Mouse (Mus musculus) ES-E14 (cell line): ENCODE data around the gene Cplx3. TPM values are rescaled to one million over a fixed set of nuclear protein-coding genes. Genes with fewer than 3 reads are reported as not detected.
A peak's percentile ranks its signal among the peaks of the same experiment; 100 is the strongest.

ENCODE experiments used
- DNase-seq: peaks from one replicate; pipeline ENCODE4 v3.0.0-alpha.2; 2013; ENCODE audit warnings: low read depth, low spot score
- H3K27ac ChIP-seq: 2 replicates; pipeline ENCODE4 v1.5.1; 2012; ENCODE audit warnings: low read depth, mild to moderate bottlenecking, low read length, moderate library complexity, mixed read lengths; ENCODE audit not compliant: poor library complexity, insufficient read depth, severe bottlenecking
- H3K36me3 ChIP-seq: 2 replicates; pipeline ENCODE4 v1.6.1; 2012; ENCODE audit warnings: mild to moderate bottlenecking, low read length, moderate library complexity, mixed read lengths; ENCODE audit not compliant: control insufficient read depth, poor library complexity, insufficient read depth, severe bottlenecking
- H3K4me1 ChIP-seq, 2 experiments: fragments of 150-350 bp in 1 of 2; sonication (generic) in 1 of 2; 2 replicates each; pipeline ENCODE4 v1.6.1; 2012; ENCODE audit warnings: low read length in 2 of 2, mild to moderate bottlenecking in 1 of 2, mixed read lengths in 1 of 2; ENCODE audit not compliant: control insufficient read depth in 2 of 2, insufficient read depth in 2 of 2, poor library complexity in 1 of 2
- H3K4me3 ChIP-seq, 2 experiments: fragments of 150-350 bp in 1 of 2; sonication (generic) in 1 of 2; 2 replicates each; pipeline ENCODE4 v1.5.1; 2012; ENCODE audit warnings: low read length in 2 of 2, low read depth in 1 of 2, mild to moderate bottlenecking in 1 of 2, mixed read lengths in 1 of 2; ENCODE audit not compliant: insufficient read depth in 1 of 2, poor library complexity in 1 of 2, severe bottlenecking in 1 of 2
- H3K9ac ChIP-seq: 2 replicates; pipeline ENCODE4 v1.6.1; 2012; ENCODE audit warnings: low read depth, mild to moderate bottlenecking, low read length, mixed read lengths; ENCODE audit not compliant: poor library complexity, insufficient read depth, severe bottlenecking
- H3K9me3 ChIP-seq: fragments of 150-350 bp; sonication (generic); 2 replicates; pipeline ENCODE4 v1.6.1; 2012; ENCODE audit warnings: low read depth, mild to moderate bottlenecking, low read length; ENCODE audit not compliant: control insufficient read depth, insufficient read depth
- CHD2 ChIP-seq: IDR thresholded peaks from 2 replicates; pipeline ENCODE4 v1.6.1; 2014; ENCODE audit warnings: mild to moderate bottlenecking, low read depth, low read length, inconsistent platforms
- HCFC1 ChIP-seq: IDR thresholded peaks from 2 replicates; pipeline ENCODE4 v1.6.1; 2012; ENCODE audit warnings: low read length, inconsistent platforms, borderline replicate concordance; ENCODE audit not compliant: insufficient read depth
- MAFK ChIP-seq: IDR thresholded peaks from 2 replicates; pipeline ENCODE4 v1.6.1; 2014; ENCODE audit warnings: mild to moderate bottlenecking, low read depth, low read length, inconsistent platforms; ENCODE audit not compliant: insufficient read depth
- ZC3H11A ChIP-seq: IDR thresholded peaks from 2 replicates; pipeline ENCODE4 v1.6.1; 2012; ENCODE audit warnings: low read depth, mild to moderate bottlenecking, inconsistent platforms, low read length, borderline replicate concordance
- ZNF384 ChIP-seq: IDR thresholded peaks from 2 replicates; pipeline ENCODE4 v1.6.1; 2012; ENCODE audit warnings: low read depth, low read length, inconsistent platforms
- in situ Hi-C, 2 experiments: fragments of 600-800 bp; cut with MboI; formaldehyde crosslinking; loops; one replicate each; pipeline ENCODE4 v1.15.1; 2025; ENCODE audit warnings: low sequenced_read_pairs in 2 of 2, inconsistent platforms in 1 of 2; ENCODE audit not compliant: unreplicated experiment in 2 of 2
- total RNA-seq: library from RNA; depleted of rRNA; stranded (reverse); fragments of 300-350 nt; gene quantifications from 2 replicates; pipeline ENCODE4 v1.2.3, GENCODE M21; 2012

Gene Cplx3
- total RNA-seq, 1 experiment, result not detected

DNA sequence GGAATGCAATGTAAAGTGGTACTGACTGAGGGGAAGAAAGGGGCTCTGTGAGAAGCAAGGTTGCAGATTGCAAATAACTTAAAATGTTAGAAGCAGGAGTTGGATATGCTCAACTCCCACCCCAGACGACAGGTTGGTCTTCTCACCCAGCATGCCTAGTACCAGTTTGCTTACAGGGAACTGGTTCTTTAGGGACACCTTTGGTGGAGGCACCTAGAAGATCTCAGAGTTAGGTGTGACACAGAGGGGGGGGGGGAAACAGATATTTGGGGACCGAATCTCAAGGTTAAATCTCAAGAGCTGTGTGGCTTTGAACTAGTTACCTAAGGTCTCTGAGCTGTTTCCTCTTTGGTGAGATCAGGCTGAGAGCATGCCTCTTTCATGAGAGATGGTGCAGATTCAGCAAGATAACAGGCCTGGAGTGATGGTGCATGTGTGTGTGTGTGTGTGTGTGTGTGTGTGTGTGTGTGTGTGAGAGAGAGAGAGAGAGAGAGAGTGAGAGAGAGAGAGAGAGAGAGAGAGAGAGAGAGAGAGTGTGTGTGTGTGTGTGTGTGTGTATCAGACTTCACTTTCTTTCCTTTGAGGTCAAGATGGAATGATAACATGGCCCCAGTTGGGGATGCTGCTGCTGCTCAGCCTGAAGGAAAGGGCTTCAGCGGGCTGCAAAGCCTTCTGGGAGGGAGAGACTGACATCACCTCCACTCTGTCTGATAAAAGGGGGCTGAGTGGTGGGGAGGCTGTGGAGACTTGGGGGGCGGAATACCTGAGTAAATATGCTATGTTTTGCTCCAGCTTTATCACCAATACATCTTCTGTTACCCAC is 41.4 kb upstream of the Cplx3 start:
- H3K36me3 ChIP-seq, result peaks cover 5% of the 10 kb centered on the region; the same call in 1 of the 2 replicates
- no peaks in the 10 kb centered on the region for H3K9me3 ChIP-seq
- H3K27ac ChIP-seq, result no peak overlapping the region
- peaks cover 4 to 22% of the 10 kb centered on the region in 2 experiments; a peak in 2 of 4 replicates for H3K4me1 ChIP-seq
- H3K9ac ChIP-seq, result no peak overlapping the region
- DNase-seq, result no peak
- no peak overlapping the region for H3K4me3 ChIP-seq
- in situ Hi-C loops, result no loop called here
- TF ChIP-seq ZNF384 (no peak), MAFK (no peak), CHD2 (no peak), HCFC1 (no peak), ZC3H11A (no peak)

GRCm38 (mm10) chr9:57646551-57647103 is 40.5 kb upstream of the Cplx3 start:
- no peak overlapping the region for H3K4me3 ChIP-seq
- TF ChIP-seq MAFK, result no peak
- TF ChIP-seq HCFC1, result no peak
- no peak for TF ChIP-seq ZC3H11A
- TF ChIP-seq CHD2, result no peak
- TF ChIP-seq ZNF384, result no peak
- peaks cover 5% of the 10 kb centered on the region; the same call in 1 of the 2 replicates for H3K36me3 ChIP-seq
- H3K4me1 ChIP-seq, result peaks cover 4 to 25% of the 10 kb centered on the region in 2 experiments; a peak in 2 of 4 replicates
- no peak overlapping the region for H3K27ac ChIP-seq
- no peak overlapping the region for H3K9ac ChIP-seq
- in situ Hi-C loops, result no loop called here
- DNase-seq, result no peak
- H3K9me3 ChIP-seq, result no peaks in the 10 kb centered on the region

DNA sequence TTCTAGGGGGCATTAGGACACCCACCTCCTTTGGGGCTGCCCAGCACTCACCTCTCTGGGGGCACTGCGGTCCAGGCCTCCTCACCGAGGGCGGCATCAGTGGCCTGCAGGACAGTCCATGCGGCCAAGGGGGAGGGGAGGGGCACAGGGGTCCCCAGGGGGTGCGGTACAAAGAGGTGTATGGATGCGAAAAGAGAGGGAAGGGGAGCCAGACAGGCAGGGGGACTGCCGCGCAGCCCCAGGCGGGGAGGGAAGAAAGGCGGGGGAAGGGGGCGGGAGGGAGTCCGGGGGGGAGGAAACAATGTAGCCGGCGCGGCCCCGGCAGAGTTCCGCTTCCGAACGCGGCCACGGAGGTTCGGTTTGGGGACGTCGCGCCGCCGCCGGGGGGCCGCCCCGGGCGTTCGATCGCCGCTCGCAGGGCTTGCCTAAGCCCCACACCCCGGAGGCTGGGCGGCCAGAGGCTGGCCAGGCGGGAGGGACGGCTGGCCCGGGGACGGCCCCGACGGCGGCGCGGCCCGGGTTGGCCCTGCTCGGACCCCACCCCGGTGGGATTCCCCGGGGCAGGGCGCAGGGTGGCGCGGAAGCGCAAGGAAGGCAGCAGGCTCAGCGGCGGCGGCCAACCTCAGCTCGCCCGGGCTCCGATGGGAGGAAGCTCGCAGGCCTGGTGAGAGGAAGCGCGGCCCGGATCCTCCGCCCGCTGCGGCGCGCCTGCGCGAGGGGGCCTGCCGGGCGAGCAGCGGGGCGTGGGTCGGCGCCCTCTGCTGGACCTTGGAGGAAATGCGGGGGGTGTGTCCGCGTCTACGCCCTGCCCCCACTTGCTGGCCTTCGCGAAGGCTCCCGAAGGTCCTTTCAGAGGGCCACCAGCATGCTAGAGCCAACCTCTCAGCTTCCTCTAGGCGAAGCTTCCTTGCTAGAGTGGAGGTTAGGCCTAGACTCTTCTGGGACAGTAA is 39.1 kb upstream of the Cplx3 start:
- H3K9ac ChIP-seq, result peak overlapping the region; percentile 99
- H3K9me3 ChIP-seq, result no peaks in the 10 kb centered on the region
- TF ChIP-seq ZC3H11A, result no peak
- no peak for TF ChIP-seq ZNF384
- TF ChIP-seq MAFK, result no peak
- TF ChIP-seq CHD2, result no peak
- no peak for TF ChIP-seq HCFC1
- DNase-seq, result peak; percentile 67
- in situ Hi-C loops, result no loop called here
- H3K36me3 ChIP-seq, result peaks cover 5% of the 10 kb centered on the region; the same call in 1 of the 2 replicates
- H3K4me3 ChIP-seq, result peak overlapping the region; percentile 81 to 97
- peaks cover 2 to 27% of the 10 kb centered on the region in 2 experiments; a peak in 2 of 4 replicates for H3K4me1 ChIP-seq
- H3K27ac ChIP-seq, result peak overlapping the region; percentile 60; the same call in 1 of the 2 replicates

GRCm38 (mm10) chr9:57644442-57644943 is 38.4 kb upstream of the Cplx3 start:
- no peak for TF ChIP-seq ZNF384
- no peak for TF ChIP-seq HCFC1
- TF ChIP-seq MAFK, result no peak
- TF ChIP-seq CHD2, result no peak
- no peak for TF ChIP-seq ZC3H11A
- Histone ChIP-seq H3K9ac (peak overlapping the region; percentile 99), H3K4me3 (peak overlapping the region; percentile 81 to 97), H3K9me3 (no peaks in the 10 kb centered on the region), H3K36me3 (peaks cover 5% of the 10 kb centered on the region; the same call in 1 of the 2 replicates), H3K27ac (no peak overlapping the region), H3K4me1 (peaks cover 2 to 28% of the 10 kb centered on the region in 2 experiments; a peak in 2 of 4 replicates)
- no peak for DNase-seq
- in situ Hi-C loops, result no loop called here
